Mouse (Mus musculus): ENCODE data around the gene Ccdc71. TPM values are rescaled to one million over a fixed set of nuclear protein-coding genes. Genes with fewer than 3 reads are reported as not detected.

The Ccdc71 gene
- polyA plus RNA-seq, 1 experiment = 26.4 TPM

GRCm38 (mm10) chr9:108452291-108452906, 7.9 kb upstream of the Ccdc71 start:
- TF ChIP-seq GATA1 (IDR thresholded peaks at IDR 0.05; ENCODE audit: low read length) = no peak

DNA sequence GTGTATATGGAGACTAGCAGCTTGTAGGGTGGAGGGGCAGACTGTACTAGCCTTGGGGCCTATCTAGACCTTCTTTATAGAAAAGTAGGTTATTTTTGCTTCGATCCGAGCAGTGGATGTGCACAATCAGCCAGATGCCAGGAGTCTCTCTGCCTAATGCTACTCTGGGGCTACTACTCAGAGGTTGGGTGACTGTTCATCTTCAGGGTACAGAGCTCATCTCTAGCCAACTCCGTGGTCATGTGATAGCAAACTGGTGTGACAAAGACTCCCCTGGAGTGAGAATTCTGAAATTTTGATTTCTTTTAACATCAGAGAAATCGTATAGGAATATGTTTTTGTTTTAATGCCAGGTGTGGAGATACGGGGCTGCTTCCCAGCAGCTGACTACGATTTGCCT, 7.4 kb upstream of the Ccdc71 start:
- no peak for TF ChIP-seq GATA1 (IDR thresholded peaks at IDR 0.05; ENCODE audit: low read length)

DNA sequence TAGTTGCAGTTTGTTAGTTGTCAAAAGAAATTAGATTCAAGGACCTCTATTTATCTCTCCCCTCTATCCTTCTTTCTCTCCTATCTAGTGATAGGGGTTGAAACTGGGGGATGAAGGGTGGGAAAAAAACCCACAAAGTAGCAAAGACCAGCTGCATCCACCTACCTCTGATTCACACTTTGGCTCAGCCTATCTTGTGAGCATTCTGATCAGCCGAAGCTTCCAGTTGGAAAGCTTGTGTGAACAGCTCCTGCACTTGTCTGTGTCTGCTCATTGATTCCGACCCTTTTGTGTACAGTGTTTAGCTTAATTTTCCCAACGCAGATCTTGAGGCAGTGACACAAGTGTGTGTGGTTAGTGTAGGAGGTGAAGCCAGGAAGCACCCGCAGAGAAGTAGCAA, 6.9 kb upstream of the Ccdc71 start:
- TF ChIP-seq GATA1 (IDR thresholded peaks at IDR 0.05; ENCODE audit: low read length) = no peak

- TF ChIP-seq GATA1 (IDR thresholded peaks at IDR 0.05; ENCODE audit: low read length) = no peak
Measured at GRCm38 (mm10) chr9:108454429-108454828, 5.9 kb upstream of the Ccdc71 start.

GRCm38 (mm10) chr9:108455747-108456571, 4.4 kb upstream of the Ccdc71 start:
- no peak for TF ChIP-seq GATA1 (IDR thresholded peaks at IDR 0.05; ENCODE audit: low read length)

GRCm38 (mm10) chr9:108456953-108457352, 3.4 kb upstream of the Ccdc71 start:
- no peak for TF ChIP-seq GATA1 (IDR thresholded peaks at IDR 0.05; ENCODE audit: low read length)

GRCm38 (mm10) chr9:108459939-108460318, 398 bp upstream of the Ccdc71 start:
- no peak for TF ChIP-seq GATA1 (IDR thresholded peaks at IDR 0.05; ENCODE audit: low read length)

DNA sequence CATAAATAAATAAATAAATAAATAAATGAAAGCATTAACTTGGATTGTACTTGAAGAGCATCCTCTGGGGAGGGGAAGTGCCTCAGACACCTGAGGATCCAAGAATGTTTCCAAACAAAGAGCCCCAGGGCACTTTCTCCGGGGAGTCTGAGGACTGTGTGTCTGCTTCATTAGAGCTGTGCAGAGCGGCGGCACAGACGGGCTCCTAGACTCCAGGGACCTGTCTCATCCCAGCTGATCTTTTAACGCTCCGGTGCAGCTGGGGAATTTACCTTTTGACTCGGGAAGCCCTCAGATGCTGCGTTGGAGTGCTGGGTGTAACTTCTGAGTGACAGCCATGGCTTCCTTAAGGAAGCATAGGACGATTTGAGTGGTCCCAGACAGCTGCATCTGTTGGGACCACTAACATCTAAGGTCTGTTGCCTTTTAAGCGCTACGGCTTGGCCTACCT, 879 bp downstream of the Ccdc71 start, which contains the start of gene Klhdc8b:
Klhdc8b (minus strand) TSS at position 401 of the 451 bp plus-strand sequence.
- TF ChIP-seq GATA1 (IDR thresholded peaks at IDR 0.05; ENCODE audit: low read length) = no peak

- no peak for TF ChIP-seq GATA1 (IDR thresholded peaks at IDR 0.05; ENCODE audit: low read length)
Measured at GRCm38 (mm10) chr9:108461675-108462074, 1.3 kb downstream of the Ccdc71 start.

DNA sequence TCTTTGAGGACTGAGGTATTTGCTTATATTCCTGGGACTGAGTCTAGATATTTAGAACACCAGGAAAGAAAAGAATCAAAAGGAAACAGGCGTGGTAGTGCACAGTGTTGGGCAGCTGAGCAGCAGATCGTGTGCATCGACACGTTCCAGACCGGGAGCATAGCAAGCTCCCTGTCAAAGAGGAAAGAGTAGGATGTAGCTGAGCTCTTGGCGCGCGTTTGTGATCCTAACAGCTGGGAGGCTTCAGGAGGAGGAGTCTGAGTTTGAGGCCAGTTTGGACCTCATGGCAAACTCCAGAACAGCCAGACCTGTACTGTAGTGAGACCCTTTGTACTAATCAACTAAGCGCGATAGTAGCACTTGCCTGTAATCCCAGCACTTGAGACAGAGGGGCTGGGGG, 1.9 kb downstream of the Ccdc71 start:
- no peak for TF ChIP-seq GATA1 (IDR thresholded peaks at IDR 0.05; ENCODE audit: low read length)

GRCm38 (mm10) chr9:108463713-108464112, 3.4 kb downstream of the Ccdc71 start:
- no peak for TF ChIP-seq GATA1 (IDR thresholded peaks at IDR 0.05; ENCODE audit: low read length)

GRCm38 (mm10) chr9:108466219-108466618, 5.9 kb downstream of the Ccdc71 start:
- TF ChIP-seq GATA1 (IDR thresholded peaks at IDR 0.05; ENCODE audit: low read length) = no peak

DNA sequence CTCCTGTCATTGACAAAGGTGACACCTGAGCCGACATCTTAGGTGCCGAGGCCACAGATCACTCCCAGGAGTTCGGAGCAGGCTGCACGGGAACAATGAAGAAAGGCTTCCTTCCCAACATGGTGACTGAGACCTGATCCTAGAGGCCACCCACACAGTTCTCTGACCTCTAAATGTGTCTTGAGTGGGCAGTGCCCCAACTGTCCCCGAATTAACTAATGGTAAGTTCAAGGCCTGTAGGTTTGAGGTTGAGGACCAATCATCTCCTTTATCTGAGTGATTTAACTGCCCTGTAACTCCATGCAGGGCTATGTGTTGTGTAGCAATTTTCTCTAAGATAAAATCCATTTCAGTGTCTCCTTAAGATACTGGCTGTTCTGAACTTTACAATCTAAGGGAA, 9.1 kb downstream of the Ccdc71 start:
- no peak for TF ChIP-seq GATA1 (IDR thresholded peaks at IDR 0.05; ENCODE audit: low read length)

DNA sequence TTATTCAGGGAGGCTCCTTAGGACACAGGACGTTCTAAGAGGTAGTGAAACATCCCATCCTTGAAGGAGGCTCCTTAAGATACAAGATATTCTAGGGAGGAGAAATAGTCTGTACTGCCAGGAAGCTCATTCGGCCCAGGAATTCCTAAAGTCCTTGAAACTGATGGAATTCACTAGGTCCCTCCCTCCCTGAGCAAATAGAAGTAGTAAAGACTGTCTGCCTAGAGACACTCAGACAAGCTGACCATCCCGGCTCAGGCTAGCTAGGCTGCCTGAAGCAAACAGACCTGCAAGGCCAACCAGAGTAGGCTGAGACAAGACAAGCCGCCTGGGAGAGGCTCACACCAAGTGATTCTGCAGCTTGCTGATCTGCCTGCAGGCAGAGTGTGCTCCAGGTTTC, 9.5 kb downstream of the Ccdc71 start:
- no peak for TF ChIP-seq GATA1 (IDR thresholded peaks at IDR 0.05; ENCODE audit: low read length)

GRCm38 (mm10) chr9:108474528-108474927, 14.2 kb downstream of the Ccdc71 start:
- TF ChIP-seq GATA1 (IDR thresholded peaks at IDR 0.05; ENCODE audit: low read length) = no peak

DNA sequence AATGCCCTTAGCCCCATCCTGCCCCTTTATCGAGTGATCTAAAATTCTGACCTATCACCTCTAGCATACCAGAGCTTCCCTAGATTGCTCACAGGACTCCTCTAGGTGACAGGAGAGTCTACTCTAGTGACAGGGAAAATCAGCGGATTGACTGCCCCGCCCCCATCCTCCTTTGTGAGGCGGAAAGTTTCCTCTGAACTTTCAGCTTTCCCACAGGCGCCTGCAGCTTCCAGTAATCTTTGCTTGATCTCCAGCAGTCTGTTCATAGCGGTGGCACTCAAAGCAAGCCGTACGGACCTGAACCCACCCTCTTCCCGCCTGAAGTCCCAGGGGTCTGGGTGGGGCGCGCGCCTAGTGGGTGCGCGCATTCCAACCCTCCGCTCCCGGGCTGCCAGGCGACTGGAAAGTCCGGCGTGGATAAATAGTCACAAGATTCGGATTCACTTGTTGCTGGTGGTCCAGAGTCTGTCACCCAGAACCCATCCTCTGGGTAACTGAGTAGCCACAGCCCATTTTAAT, 18.4 kb downstream of the Ccdc71 start:
- TF ChIP-seq GATA1 (IDR thresholded peaks at IDR 0.05; ENCODE audit: low read length) = no peak

GRCm38 (mm10) chr9:108479241-108479640, 18.9 kb downstream of the Ccdc71 start:
- TF ChIP-seq GATA1 (IDR thresholded peaks at IDR 0.05; ENCODE audit: low read length) = no peak
